Mouse (Mus musculus) intestine, postnatal 0 days (tissue): ENCODE results near the gene Rad51d. TPM values are rescaled to one million over a fixed set of nuclear protein-coding genes. Genes with fewer than 3 reads are reported as not detected.
A peak's percentile ranks its signal among the peaks of the same experiment; 100 is the strongest.

ENCODE experiments used
- ATAC-seq: fragments of 200-750 bp; cut with Nextera tagmentation; 2 replicates; pipeline ENCODE4 v1.8.0; 2017; ENCODE audit warnings: mild to moderate bottlenecking, moderate TSS enrichment, moderate library complexity
- H3K27ac ChIP-seq: fragments of 300-500 bp; sonication (generic); 2 replicates; pipeline ENCODE4 v1.5.1; 2014; ENCODE audit warnings: mild to moderate bottlenecking, low read depth, low read length, moderate library complexity
- H3K27me3 ChIP-seq: fragments of 300-500 bp; sonication (generic); replicated peaks from 2 replicates; pipeline ENCODE4 v1.6.1; 2014; ENCODE audit warnings: low read length, mixed read lengths; ENCODE audit not compliant: control insufficient read depth, insufficient read depth
- H3K36me3 ChIP-seq: fragments of 300-500 bp; sonication (generic); 2 replicates; pipeline ENCODE4 v1.6.1; 2014; ENCODE audit warnings: mild to moderate bottlenecking, moderate library complexity; ENCODE audit not compliant: control insufficient read depth, insufficient read depth
- H3K4me1 ChIP-seq: fragments of 300-500 bp; sonication (generic); replicated peaks from 2 replicates; pipeline ENCODE4 v1.6.1; 2014; ENCODE audit warnings: antibody characterized with exemption, low read length, mixed read lengths; ENCODE audit not compliant: control insufficient read depth, insufficient read depth
- H3K4me2 ChIP-seq: fragments of 300-500 bp; sonication (generic); replicated peaks from 2 replicates; pipeline ENCODE4 v1.6.1; 2014; ENCODE audit warnings: low read depth, mild to moderate bottlenecking, moderate library complexity
- H3K4me3 ChIP-seq: fragments of 300-500 bp; sonication (generic); 2 replicates; pipeline ENCODE4 v1.5.1; 2014; ENCODE audit warnings: low read depth, low read length
- H3K9ac ChIP-seq: fragments of 300-500 bp; sonication (generic); 2 replicates; pipeline ENCODE4 v1.6.1; 2014; ENCODE audit warnings: mild to moderate bottlenecking, low read depth, low read length
- H3K9me3 ChIP-seq: fragments of 300-500 bp; sonication (generic); 2 replicates; pipeline ENCODE4 v1.6.1; 2016; ENCODE audit warnings: mixed run types; ENCODE audit not compliant: control insufficient read depth
- CTCF ChIP-seq: sonication (generic); IDR thresholded peaks from 2 replicates; pipeline ENCODE4 v1.5.1; 2016; ENCODE audit warnings: low read depth, mild to moderate bottlenecking, control low read depth, antibody characterized with exemption, moderate library complexity
- WGBS: fragments of 180-500 bp; shearing (Covaris S2); extraction: QIAGEN DNeasy Blood & Tissue Kit; methylation state at CpG from one replicate; pipeline ENCODE4 v1.1.7; 2014; 5-methylcytosine and 5-hydroxymethylcytosine counted together
- polyA plus RNA-seq: library from polyadenylated mRNA; unstranded; fragments of >200 nt; fragmentation: Nextera tagmentation; extraction: Ambion mirVana; gene quantifications from 2 replicates; pipeline ENCODE4 v1.2.1, GENCODE M21; 2015

Rad51d gene
- polyA plus RNA-seq, 1 experiment from 2014 or later, result 9.7 TPM

GRCm38 (mm10) chr11:82846079-82846436, 44.4 kb downstream of the Rad51d start:
- Histone ChIP-seq H3K4me3 (no peak overlapping the region), H3K4me2 (peak overlapping the region; percentile 46), H3K9ac (no peak overlapping the region), H3K4me1 (no peaks in the 10 kb centered on the region), H3K9me3 (no peaks in the 10 kb centered on the region), H3K27me3 (no peaks in the 10 kb centered on the region), H3K27ac (no peak overlapping the region), H3K36me3 (no peaks in the 10 kb centered on the region)
- 30% methylated on average over 4 of the region's 4 CpGs for WGBS
- TF ChIP-seq CTCF, result no peak
- 0 out of 2 replicates have a peak, but pooled peaks have one; percentile 14 for ATAC-seq

- no peaks in the 10 kb centered on the region for H3K9me3 ChIP-seq
These were observed 44.9 kb downstream of the Rad51d start for GRCm38 (mm10) chr11:82845415-82846078.

GRCm38 (mm10) chr11:82844771-82845414, 45.5 kb downstream of the Rad51d start:
- H3K36me3 ChIP-seq, result no peaks in the 10 kb centered on the region
- no peaks in the 10 kb centered on the region for H3K4me1 ChIP-seq
- no peaks in the 10 kb centered on the region for H3K9me3 ChIP-seq
- no peaks in the 10 kb centered on the region for H3K27me3 ChIP-seq
- H3K4me2 ChIP-seq, result no peak overlapping the region; the same call in 1 of the 2 replicates
- no peak overlapping the region for H3K27ac ChIP-seq
- H3K4me3 ChIP-seq, result no peak overlapping the region
- no peak for TF ChIP-seq CTCF
- no peak for ATAC-seq
- WGBS, result 67% methylated on average over 11 of the region's 11 CpGs
- H3K9ac ChIP-seq, result no peak overlapping the region

More at GRCm38 (mm10) chr11:82845415-82846078, 44.9 kb downstream of the Rad51d start:
- peak; percentile 89 for ATAC-seq
- WGBS, result 30% methylated on average over 16 of the region's 16 CpGs
- no peaks in the 10 kb centered on the region for H3K27me3 ChIP-seq
- H3K36me3 ChIP-seq, result no peaks in the 10 kb centered on the region
- no peak overlapping the region for H3K27ac ChIP-seq
- H3K4me3 ChIP-seq, result no peak overlapping the region
- TF ChIP-seq CTCF, result peak; percentile 62
- H3K9ac ChIP-seq, result no peak overlapping the region
- no peaks in the 10 kb centered on the region for H3K4me1 ChIP-seq
- H3K4me2 ChIP-seq, result peak overlapping the region; percentile 46

- TF ChIP-seq CTCF, result no peak
- Histone ChIP-seq H3K4me1 (no peaks in the 10 kb centered on the region), H3K27me3 (no peaks in the 10 kb centered on the region), H3K27ac (no peak overlapping the region), H3K9ac (no peak overlapping the region), H3K9me3 (no peaks in the 10 kb centered on the region), H3K4me2 (no peak overlapping the region), H3K36me3 (no peaks in the 10 kb centered on the region), H3K4me3 (no peak overlapping the region)
- ATAC-seq, result no peak
- 55% methylated on average over 5 of the region's 5 CpGs for WGBS
These were observed 51.9 kb downstream of the Rad51d start for GRCm38 (mm10) chr11:82838511-82838910.

- Histone ChIP-seq H3K36me3 (no peaks in the 10 kb centered on the region), H3K4me2 (no peak overlapping the region), H3K4me1 (no peaks in the 10 kb centered on the region), H3K9ac (no peak overlapping the region), H3K4me3 (no peak overlapping the region), H3K27me3 (no peaks in the 10 kb centered on the region), H3K27ac (no peak overlapping the region), H3K9me3 (no peaks in the 10 kb centered on the region)
- no peak for ATAC-seq
- 68% methylated on average over 7 of the region's 7 CpGs for WGBS
- TF ChIP-seq CTCF, result no peak
These were observed 52.6 kb downstream of the Rad51d start for GRCm38 (mm10) chr11:82837848-82838247.

- no peaks in the 10 kb centered on the region for H3K27me3 ChIP-seq
- TF ChIP-seq CTCF, result no peak
- no peak for ATAC-seq
- WGBS, result 52% methylated on average over 7 of the region's 7 CpGs
- no peak overlapping the region for H3K27ac ChIP-seq
- no peak overlapping the region for H3K4me3 ChIP-seq
- no peaks in the 10 kb centered on the region for H3K9me3 ChIP-seq
- H3K36me3 ChIP-seq, result no peaks in the 10 kb centered on the region
- H3K4me2 ChIP-seq, result no peak overlapping the region
- H3K4me1 ChIP-seq, result no peaks in the 10 kb centered on the region
- H3K9ac ChIP-seq, result no peak overlapping the region
These were observed 53.2 kb downstream of the Rad51d start for GRCm38 (mm10) chr11:82837192-82837591.
